ENCODE assay signal across 9 mouse cellular contexts in the genomic region with DNA sequence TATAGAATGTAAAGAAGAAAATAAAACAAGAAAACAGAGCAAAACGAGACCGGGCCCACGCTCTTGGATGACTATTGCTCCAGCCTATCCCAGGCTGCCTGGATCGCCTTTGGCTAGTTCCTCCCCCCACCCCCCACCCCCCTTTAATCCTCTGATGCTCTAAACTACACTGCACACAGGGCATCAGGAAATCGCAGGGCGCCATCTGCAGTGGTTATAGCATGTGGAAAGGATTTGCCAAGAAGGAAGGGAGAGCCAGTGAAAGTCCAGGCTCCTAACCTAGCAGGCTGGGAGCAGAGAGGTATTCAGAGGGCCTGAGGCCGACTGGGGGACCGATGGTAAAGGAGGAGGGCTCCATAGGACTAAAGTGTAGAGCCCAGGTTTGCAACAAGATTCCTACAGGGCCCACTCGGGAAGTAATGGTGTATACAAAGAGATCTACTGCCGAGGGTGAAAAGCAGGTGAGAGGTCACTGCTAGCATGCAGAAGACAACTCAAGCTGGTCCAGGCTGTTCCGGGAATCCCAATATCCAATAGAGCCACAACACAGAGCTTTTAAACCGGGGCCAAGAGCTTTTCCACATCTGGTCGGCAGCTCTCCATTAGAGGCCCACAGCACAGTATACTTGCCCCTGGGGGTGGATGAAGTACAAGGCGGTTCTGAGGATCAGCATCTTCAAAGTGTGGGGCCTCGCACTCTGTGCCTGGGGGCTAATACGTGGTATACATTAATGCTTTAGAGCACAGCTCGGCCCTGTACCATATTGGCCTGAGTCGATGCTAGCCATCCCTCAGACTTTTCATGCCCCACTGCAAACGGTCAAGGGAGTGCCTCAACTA.
A peak's percentile ranks its signal among the peaks of the same experiment; 100 is the strongest.
DNase-seq lines count a peak whose midpoint lies in the region; ATAC-seq lines count a peak whose summit lies in the region.
"Had no signal": no experiment of that assay in that cellular context is flagged by ENCODE, and none has a peak within 500 bp of the region (broad histone marks: within the 10 kb centered on the region; RNA-seq: fewer than 3 reads in every experiment).

No protein-coding gene starts in this region.

- no peaks in the 10 kb centered on the region for H3K27me3 ChIP-seq in hindbrain, embryonic 10.5 days (ENCODE audit: insufficient read depth, poor library complexity, severe bottlenecking)
- no peaks in the 10 kb centered on the region for H3K27me3 ChIP-seq in hindbrain, embryonic 11.5 days (ENCODE audit: control insufficient read depth, insufficient read depth, low read length)
- no peaks in the 10 kb centered on the region for H3K27me3 ChIP-seq in embryonic facial prominence, embryonic 11.5 days (ENCODE audit: control insufficient read depth, insufficient read depth, low read length)
- no peaks in the 10 kb centered on the region for H3K27me3 ChIP-seq in hindbrain, embryonic 16.5 days (replicated peaks; ENCODE audit: control insufficient read depth, insufficient read depth, low read length)

- no peak for ATAC-seq in hindbrain, embryonic 11.5 days (ENCODE audit: low FRiP score)
- peak; percentile 46 for ATAC-seq in embryonic facial prominence, embryonic 11.5 days (replicated peaks; ENCODE audit: insufficient number of reproducible peaks, low FRiP score, low TSS enrichment, low read depth)
- 0 out of 2 replicates have a peak, but pooled peaks have one; percentile 53 for ATAC-seq in hindbrain, embryonic 16.5 days

- peaks cover 15% of the 10 kb centered on the region for H3K36me3 ChIP-seq in hindbrain, embryonic 10.5 days
- H3K36me3 ChIP-seq in hindbrain, embryonic 11.5 days (ENCODE audit: control insufficient read depth, insufficient read depth, low read length): no peaks in the 10 kb centered on the region
- no peaks in the 10 kb centered on the region for H3K36me3 ChIP-seq in embryonic facial prominence, embryonic 11.5 days (replicated peaks; ENCODE audit: control insufficient read depth, insufficient read depth, low read depth, low read length)
- H3K36me3 ChIP-seq in hindbrain, embryonic 16.5 days (ENCODE audit: control insufficient read depth, insufficient read depth, low read length): no peaks in the 10 kb centered on the region

- no peak overlapping the region for H3K9ac ChIP-seq in hindbrain, embryonic 11.5 days (ENCODE audit: low read depth, low read length)
- H3K9ac ChIP-seq in embryonic facial prominence, embryonic 11.5 days (replicated peaks; ENCODE audit: low read length): no peak overlapping the region
- H3K9ac ChIP-seq in hindbrain, embryonic 16.5 days (ENCODE audit: low read depth, low read length): no peak overlapping the region

- peaks cover 54% of the 10 kb centered on the region for H3K4me1 ChIP-seq in hindbrain, embryonic 10.5 days (replicated peaks)
- peaks cover 16% of the 10 kb centered on the region; the same call in 1 of the 2 replicates for H3K4me1 ChIP-seq in hindbrain, embryonic 11.5 days (replicated peaks; ENCODE audit: control insufficient read depth, insufficient read depth, low read length)
- H3K4me1 ChIP-seq in embryonic facial prominence, embryonic 11.5 days (ENCODE audit: control insufficient read depth, insufficient read depth, low read length): peaks cover 8% of the 10 kb centered on the region
- peaks cover 30% of the 10 kb centered on the region for H3K4me1 ChIP-seq in hindbrain, embryonic 16.5 days (ENCODE audit: control insufficient read depth, insufficient read depth, low read depth, low read length)

- H3K4me3 ChIP-seq in hindbrain, embryonic 10.5 days: no peak overlapping the region
- H3K4me3 ChIP-seq in hindbrain, embryonic 11.5 days (ENCODE audit: low read depth, low read length): no peak overlapping the region
- H3K4me3 ChIP-seq in embryonic facial prominence, embryonic 11.5 days (ENCODE audit: low read depth, low read length): no peak overlapping the region
- no peak overlapping the region for H3K4me3 ChIP-seq in hindbrain, embryonic 16.5 days (ENCODE audit: low read length)

- 55% methylated on average over 19 of the region's 19 CpGs for WGBS in hindbrain, embryonic 10.5 days
- WGBS in hindbrain, embryonic 11.5 days: 61% methylated on average over 19 of the region's 19 CpGs
- 23% methylated on average over 19 of the region's 19 CpGs for WGBS in embryonic facial prominence, embryonic 11.5 days
- 59% methylated on average over 19 of the region's 19 CpGs for WGBS in hindbrain, embryonic 16.5 days

- peak overlapping the region; percentile 59; the same call in 1 of the 2 replicates for H3K27ac ChIP-seq in hindbrain, embryonic 10.5 days
- H3K27ac ChIP-seq in hindbrain, embryonic 11.5 days (ENCODE audit: low read depth, low read length): no peak overlapping the region
- H3K27ac ChIP-seq in embryonic facial prominence, embryonic 11.5 days (replicated peaks; ENCODE audit: low read depth, low read length): peak overlapping the region; percentile 25
- peak overlapping the region; percentile 58 for H3K27ac ChIP-seq in hindbrain, embryonic 16.5 days (ENCODE audit: low read depth, low read length)

- DNase-seq in hindbrain, embryonic 10.5 days (ENCODE audit: low spot score): peak; percentile 25
- DNase-seq in hindbrain, embryonic 11.5 days (ENCODE audit: low spot score): no peak
- peak; percentile 75 for DNase-seq in embryonic facial prominence, embryonic 11.5 days (ENCODE audit: low spot score)
- DNase-seq in neural tube, embryonic 10.5 days (ENCODE audit: extremely low spot score, low spot score): peak; percentile 40
- DNase-seq in spleen, adult 12 weeks (ENCODE audit: low spot score): no peak
- no peak for DNase-seq in layer of hippocampus, adult 9-10 months (ENCODE audit: low spot score)
- DNase-seq in adrenal gland, postnatal 36 days: no peak
- DNase-seq: B cell, adult 2 months had no signal

- no peak overlapping the region for H3K4me2 ChIP-seq in hindbrain, embryonic 11.5 days (replicated peaks; ENCODE audit: low read depth, low read length)
- H3K4me2 ChIP-seq in embryonic facial prominence, embryonic 11.5 days (ENCODE audit: low read depth, low read length): 0 out of 2 replicates have a peak overlapping the region, but pooled peaks have one; percentile 7
- no peak overlapping the region for H3K4me2 ChIP-seq in hindbrain, embryonic 16.5 days (ENCODE audit: low read length)

- H3K9me3 ChIP-seq in hindbrain, embryonic 10.5 days: no peaks in the 10 kb centered on the region
- H3K9me3 ChIP-seq in hindbrain, embryonic 11.5 days (ENCODE audit: control insufficient read depth, low read length): no peaks in the 10 kb centered on the region
- no peaks in the 10 kb centered on the region for H3K9me3 ChIP-seq in embryonic facial prominence, embryonic 11.5 days (replicated peaks; ENCODE audit: control insufficient read depth, low read length)
- no peaks in the 10 kb centered on the region for H3K9me3 ChIP-seq in hindbrain, embryonic 16.5 days (ENCODE audit: control insufficient read depth, low read length)

Comparison
In these comparisons a context has a peak if more than half of its experiments do, and no peak if none do; other contexts are left out.
1. DNase-seq: peak in hindbrain, embryonic 10.5 days (single experiment), embryonic facial prominence, embryonic 11.5 days (single experiment) and neural tube, embryonic 10.5 days (single experiment); none in hindbrain, embryonic 11.5 days (single experiment), spleen, adult 12 weeks (single experiment), layer of hippocampus, adult 9-10 months (single experiment) and adrenal gland, postnatal 36 days (0 of 2).